Mouse (Mus musculus) cortical plate, adult 2 months (tissue): ENCODE results near the gene Myo3a. TPM values are rescaled to one million over a fixed set of nuclear protein-coding genes. Genes with fewer than 3 reads are reported as not detected.
A peak's percentile ranks its signal among the peaks of the same experiment; 100 is the strongest.

Experiments used
- H3K27ac ChIP-seq: fragments of 200-500 bp; 2 replicates; pipeline ENCODE4 v1.5.1; 2012; ENCODE audit warnings: low read length, control low read depth, inconsistent platforms; ENCODE audit not compliant: insufficient read depth
- H3K4me1 ChIP-seq: fragments of 200-500 bp; 2 replicates; pipeline ENCODE4 v1.6.1; 2011; ENCODE audit warnings: low read length; ENCODE audit not compliant: control insufficient read depth, insufficient read depth
- H3K4me3 ChIP-seq: fragments of 200-500 bp; 2 replicates; pipeline ENCODE4 v1.5.1; 2011; ENCODE audit warnings: mild to moderate bottlenecking, low read length, control low read depth; ENCODE audit not compliant: insufficient read depth
- CTCF ChIP-seq: fragments of 200-500 bp; IDR thresholded peaks from 2 replicates; pipeline ENCODE4 v1.5.1; 2011; ENCODE audit warnings: mild to moderate bottlenecking, control low read depth, low read length; ENCODE audit not compliant: insufficient read depth; ENCODE audit errors: extremely low read depth
- POLR2A ChIP-seq: fragments of 200-500 bp; IDR thresholded peaks from 2 replicates; pipeline ENCODE4 v1.6.1; 2011; ENCODE audit warnings: mild to moderate bottlenecking, low read length, control low read depth; ENCODE audit not compliant: insufficient read depth; ENCODE audit errors: extremely low read depth
- polyA plus RNA-seq: library from polyadenylated mRNA; depleted of rRNA; stranded (reverse); fragments of >200 nt; gene quantifications from 2 replicates; pipeline ENCODE4 v1.2.3, GENCODE M21; 2012

Gene Myo3a
- polyA plus RNA-seq, 1 experiment: 0.06 TPM

DNA sequence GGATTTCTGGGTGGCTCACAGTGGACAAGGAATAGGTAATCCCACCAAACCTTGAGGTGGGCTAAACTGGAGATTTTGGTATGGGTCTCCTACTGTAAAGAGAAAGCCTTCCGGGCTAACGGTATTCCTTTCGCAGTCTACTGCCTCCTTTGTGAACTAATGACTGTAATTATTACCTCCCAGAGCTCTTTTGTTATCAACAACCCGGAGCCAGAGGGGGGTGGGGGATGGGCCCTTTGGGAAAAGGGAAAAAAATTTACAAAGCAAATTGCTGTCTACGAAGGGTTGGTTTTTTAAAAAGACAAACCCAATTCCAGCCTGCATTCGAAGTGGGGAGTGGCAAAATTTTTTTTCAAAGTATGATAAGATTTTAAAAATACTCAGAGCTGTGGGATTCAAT lies 392.7 kb downstream of the Myo3a start:
- TF ChIP-seq CTCF (no peak), POLR2A (no peak)
- Histone ChIP-seq H3K27ac (no peak overlapping the region), H3K4me3 (no peak overlapping the region), H3K4me1 (no peaks in the 10 kb centered on the region; the same call in 1 of the 2 replicates)

DNA sequence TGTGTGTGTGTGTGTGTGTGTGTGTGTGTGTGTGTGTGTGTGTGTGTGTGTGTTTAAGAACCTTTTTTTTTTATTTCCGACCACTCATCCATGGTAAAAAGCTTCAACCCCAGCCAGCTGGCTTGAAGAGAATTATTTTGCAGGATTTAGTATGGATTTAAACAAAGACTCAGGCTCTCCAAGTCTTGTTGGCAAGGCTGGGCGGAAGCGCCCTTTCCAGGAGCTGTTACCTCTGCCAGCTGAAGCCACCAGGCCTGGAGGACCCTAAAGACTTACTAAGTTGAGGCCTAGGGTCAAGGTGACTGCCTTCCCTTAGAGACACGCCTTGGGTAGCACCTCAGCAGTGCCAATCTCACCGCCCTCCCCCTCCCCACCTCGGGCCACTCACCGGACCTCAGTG lies 393.2 kb downstream of the Myo3a start:
- Histone ChIP-seq H3K4me1 (no peaks in the 10 kb centered on the region; the same call in 1 of the 2 replicates), H3K27ac (no peak overlapping the region), H3K4me3 (no peak overlapping the region)
- TF ChIP-seq POLR2A: no peak

DNA sequence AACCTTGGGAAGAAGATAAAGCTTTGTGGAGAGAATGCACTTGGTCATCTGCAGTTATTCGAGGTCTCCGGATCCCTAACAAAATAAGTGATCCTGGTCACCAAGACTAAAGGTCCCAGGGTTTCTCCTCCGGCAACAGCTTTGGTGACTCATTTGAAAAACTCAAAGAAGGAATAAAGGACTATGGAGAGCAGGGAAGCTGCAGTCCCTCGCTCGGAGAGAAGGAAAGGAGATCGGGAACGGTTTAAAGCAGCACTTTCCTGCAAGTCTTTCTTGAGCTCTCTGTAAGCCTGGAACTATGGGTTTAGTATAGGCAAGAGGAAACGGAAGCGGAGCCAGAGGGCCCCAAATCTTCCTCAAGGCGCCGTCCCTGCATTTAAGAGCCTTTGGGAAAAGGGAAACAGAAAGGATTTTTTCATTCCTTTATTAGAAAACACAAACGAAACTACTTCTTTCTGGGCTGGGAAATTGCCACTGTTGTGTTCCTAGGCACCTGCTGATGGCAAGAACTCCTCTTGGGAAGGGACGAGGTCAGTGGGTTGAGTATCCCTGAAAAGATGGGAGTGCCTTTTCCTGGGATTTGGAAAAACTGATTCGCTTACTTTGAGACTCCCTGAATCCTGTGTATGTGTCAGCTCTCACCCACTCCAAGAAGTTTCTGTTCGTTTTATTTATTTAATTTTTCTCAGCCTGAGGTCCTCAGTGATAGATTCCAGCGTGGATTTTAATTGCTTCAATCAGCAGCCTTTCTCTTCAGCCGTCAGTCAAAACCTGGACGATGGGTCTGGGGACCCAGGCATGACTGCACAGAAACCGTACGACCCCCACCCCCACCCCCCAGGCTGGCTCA lies 393.9 kb downstream of the Myo3a start:
- Histone ChIP-seq H3K27ac (peak overlapping the region; percentile 60; the same call in 1 of the 2 replicates), H3K4me1 (no peaks in the 10 kb centered on the region; the same call in 1 of the 2 replicates), H3K4me3 (peak overlapping the region; percentile 40)
- TF ChIP-seq POLR2A (no peak), CTCF (no peak)

DNA sequence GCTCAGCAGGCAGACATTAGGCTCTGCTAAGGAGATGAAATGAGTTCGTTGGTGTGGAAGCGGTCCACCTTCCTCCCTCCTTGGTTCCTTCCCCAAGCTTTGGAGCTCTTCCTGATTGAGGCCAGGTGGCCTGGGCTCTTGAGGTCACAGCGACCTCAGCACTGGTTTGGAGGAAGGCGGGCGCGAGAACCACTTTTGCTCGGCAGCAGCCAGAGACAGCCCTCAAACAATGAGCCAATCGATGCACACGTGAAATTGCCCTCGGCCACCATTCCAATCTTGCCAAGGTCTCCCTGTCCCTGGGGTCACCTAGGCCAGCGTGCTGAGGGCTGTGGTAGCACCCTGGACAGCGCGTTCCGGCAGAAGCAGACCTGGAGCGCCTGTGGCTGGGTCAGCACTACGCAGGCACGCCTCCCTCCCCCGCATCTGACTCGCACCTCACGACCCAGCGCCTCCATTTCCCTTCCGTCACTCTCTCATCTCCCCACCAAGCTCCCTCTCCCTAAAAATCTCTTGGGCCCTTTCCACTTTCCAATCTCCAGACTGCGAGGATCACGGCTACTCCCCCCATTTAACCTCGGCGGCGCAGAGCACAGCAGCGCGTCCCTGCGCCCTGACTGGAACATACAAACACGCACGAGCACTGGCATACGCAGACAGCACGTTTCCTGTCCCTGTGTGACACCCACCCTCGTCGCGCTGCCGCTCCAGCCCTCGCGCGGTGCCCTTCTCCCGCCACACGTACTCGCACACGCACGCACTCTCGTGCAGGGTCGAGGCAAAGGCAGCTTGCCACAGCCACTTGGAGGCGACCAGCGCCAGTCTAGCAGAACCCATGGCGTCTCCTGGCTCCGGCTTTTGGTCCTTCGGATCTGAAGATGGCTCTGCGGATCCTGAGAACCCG lies 394.8 kb downstream of the Myo3a start, which contains the start of gene Gad2:
TSS of gene Gad2 (plus strand) at position 378 of the 904 bp plus-strand sequence.
- no peaks in the 10 kb centered on the region; the same call in 1 of the 2 replicates for H3K4me1 ChIP-seq
- no peak for TF ChIP-seq CTCF
- TF ChIP-seq POLR2A: peak; percentile 17; the same call in 1 of the 2 replicates
- H3K27ac ChIP-seq: peak within 1 kb of the TSS; percentile 60
- peak within 1 kb of the TSS; percentile 40 for H3K4me3 ChIP-seq

- no peak for TF ChIP-seq POLR2A
- no peaks in the 10 kb centered on the region; the same call in 1 of the 2 replicates for H3K4me1 ChIP-seq
- H3K4me3 ChIP-seq: peak overlapping the region; percentile 40
- H3K27ac ChIP-seq: peak overlapping the region; percentile 67; the same call in 1 of the 2 replicates
These were observed 396.1 kb downstream of the Myo3a start for GRCm38 (mm10) chr2:22623111-22624070.

DNA sequence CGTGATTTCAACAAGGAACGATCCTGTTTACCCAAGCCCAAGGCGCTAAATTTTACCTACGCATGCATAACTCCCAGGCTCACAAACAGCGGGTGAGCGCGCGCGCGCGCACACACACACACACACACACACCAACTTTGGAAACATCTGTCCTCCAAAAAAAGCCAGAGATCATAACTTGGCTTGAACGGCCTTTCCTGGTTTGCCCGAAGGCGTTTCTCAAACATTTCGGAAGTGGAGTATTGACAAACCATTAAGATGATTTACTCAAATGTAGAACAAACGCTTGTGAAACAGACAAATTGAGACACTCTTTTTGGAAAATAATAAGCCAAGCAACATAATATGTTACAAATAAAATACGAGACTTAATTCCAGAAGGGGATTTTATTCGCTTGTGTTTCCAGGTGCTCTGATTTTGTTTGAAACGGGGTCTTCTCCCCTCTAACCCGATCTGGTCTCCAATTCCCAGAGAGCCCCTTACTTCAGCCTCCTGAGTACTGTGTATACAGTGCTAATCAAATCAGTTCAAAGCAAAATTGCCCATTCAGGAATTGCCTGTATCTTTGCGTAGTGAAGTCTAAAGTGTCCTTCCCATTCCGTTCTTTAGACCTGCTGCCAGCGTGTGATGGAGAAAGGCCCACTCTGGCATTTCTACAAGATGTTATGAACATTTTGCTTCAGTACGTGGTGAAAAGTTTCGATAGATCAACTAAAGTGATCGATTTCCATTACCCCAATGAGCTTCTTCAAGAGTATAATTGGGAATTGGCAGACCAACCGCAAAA lies 397.1 kb downstream of the Myo3a start:
- H3K27ac ChIP-seq: peak overlapping the region; percentile 37; the same call in 1 of the 2 replicates

DNA sequence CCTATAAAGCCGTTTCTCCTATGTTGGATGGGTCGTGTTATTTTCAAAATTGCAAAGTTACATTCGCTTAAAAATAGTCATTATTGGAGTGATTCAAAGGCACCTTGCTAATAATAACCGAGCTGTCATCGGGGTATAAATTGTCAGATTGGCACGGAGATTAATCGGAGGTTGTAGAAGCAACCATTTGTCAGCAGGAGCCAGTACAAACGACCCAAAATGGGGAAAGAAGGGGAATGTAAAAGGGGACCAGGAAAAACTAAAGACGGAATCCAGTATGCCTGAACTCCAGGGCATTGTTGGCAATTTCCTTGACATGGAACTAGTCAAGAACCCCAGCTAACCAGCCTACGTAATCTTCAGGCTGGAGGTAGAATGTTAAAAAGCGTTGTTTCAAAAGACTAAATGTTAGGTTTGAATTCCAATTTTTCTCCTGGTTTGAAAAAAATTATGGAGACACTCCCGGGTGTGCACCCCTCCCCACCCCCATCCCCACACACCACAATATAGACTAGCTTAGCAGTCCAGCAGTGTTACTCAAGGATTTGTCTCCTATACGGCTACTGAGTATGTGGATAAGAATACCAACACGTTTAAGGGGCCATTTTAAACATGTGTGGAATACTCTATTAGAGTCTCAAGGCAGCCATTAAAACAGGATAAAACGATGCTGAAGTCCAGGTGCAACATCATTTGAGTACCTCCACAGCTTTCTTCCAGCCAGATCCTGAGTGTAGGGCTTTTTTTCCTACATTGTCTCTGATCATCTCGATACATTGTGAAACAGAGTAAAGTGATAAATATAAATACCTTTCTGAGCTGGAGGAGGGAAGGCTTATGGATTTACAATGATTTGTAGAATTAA lies 398.0 kb downstream of the Myo3a start:
- no peak overlapping the region; the same call in 1 of the 2 replicates for H3K27ac ChIP-seq
- H3K4me3 ChIP-seq: peak overlapping the region; percentile 40; the same call in 1 of the 2 replicates
- TF ChIP-seq CTCF (no peak), POLR2A (no peak)
- H3K4me1 ChIP-seq: no peaks in the 10 kb centered on the region; the same call in 1 of the 2 replicates

More for the DNA sequence above, 397.1 kb downstream of the Myo3a start:
- H3K4me3 ChIP-seq: peak overlapping the region; percentile 40
- no peak for TF ChIP-seq POLR2A
- no peak for TF ChIP-seq CTCF
- no peaks in the 10 kb centered on the region; the same call in 1 of the 2 replicates for H3K4me1 ChIP-seq
